Mouse (Mus musculus): ENCODE results near the gene Cd300ld4. TPM values are rescaled to one million over a fixed set of nuclear protein-coding genes. Genes with fewer than 3 reads are reported as not detected.

The Cd300ld4 gene
- total RNA-seq, 2 experiments from 2014 or later: not detected

DNA sequence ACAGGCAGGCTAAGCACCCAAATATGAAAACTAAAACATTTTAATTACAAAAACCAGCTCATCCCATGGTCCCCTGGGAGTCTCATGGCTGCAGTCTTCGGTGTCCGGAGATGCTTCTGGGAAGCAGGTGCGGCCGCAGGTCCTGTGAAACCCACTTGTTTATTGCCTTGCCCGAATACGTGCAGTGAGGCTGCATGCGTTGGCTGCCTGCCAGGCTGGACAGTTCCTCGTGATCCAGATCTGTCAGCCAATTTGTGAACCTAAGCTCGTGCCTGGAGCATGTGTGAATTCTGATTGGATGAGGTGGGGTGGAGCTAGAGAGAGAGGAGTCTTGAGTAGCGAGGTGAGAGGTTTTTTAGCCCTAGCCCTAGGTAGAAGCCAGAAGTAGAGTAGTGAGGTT lies 54.1 kb downstream of the Cd300ld4 start:
- ATAC-seq (replicated peaks; ENCODE audit: poor library complexity, severe bottlenecking): no peak

Other genes with a start within 250 kb of the Cd300ld4 start
- 0.54 TPM in 1 of 2 replicates, not detected in the other for gene Btbd17, start 231.1 kb downstream of the Cd300ld4 start, total RNA-seq (2014; fragmentation: Nextera tagmentation)
- gene Btbd17, start 231.1 kb downstream of the Cd300ld4 start, total RNA-seq (2017): not detected in 2 replicates
- not detected in 2 replicates for gene Gpr142, start 228.1 kb downstream of the Cd300ld4 start, total RNA-seq (2014; fragmentation: Nextera tagmentation)
- gene Gpr142, start 228.1 kb downstream of the Cd300ld4 start, total RNA-seq (2017): not detected in 2 replicates
- not detected in 2 replicates for gene Gprc5c, start 175.9 kb downstream of the Cd300ld4 start, total RNA-seq (2014; fragmentation: Nextera tagmentation)
- not detected in 2 replicates for gene Gprc5c, start 175.9 kb downstream of the Cd300ld4 start, total RNA-seq (2017)
- 11.4 and 12.6 TPM in 2 replicates for gene Cd300a, start 137.0 kb downstream of the Cd300ld4 start, total RNA-seq (2014; fragmentation: Nextera tagmentation)
- gene Cd300a, start 137.0 kb downstream of the Cd300ld4 start, total RNA-seq (2017): 14.3 and 20.8 TPM in 2 replicates
- gene Cd300lb, start 92.6 kb downstream of the Cd300ld4 start, total RNA-seq (2014; fragmentation: Nextera tagmentation): 24.4 and 25.9 TPM in 2 replicates
- gene Cd300lb, start 92.6 kb downstream of the Cd300ld4 start, total RNA-seq (2017): 17.4 and 17.7 TPM in 2 replicates
- not detected in 2 replicates for gene Cd300c, start 57.9 kb downstream of the Cd300ld4 start, total RNA-seq (2014; fragmentation: Nextera tagmentation)
- not detected in 2 replicates for gene Cd300c, start 57.9 kb downstream of the Cd300ld4 start, total RNA-seq (2017)
- not detected in 2 replicates for gene Cd300ld, start 37.1 kb downstream of the Cd300ld4 start, total RNA-seq (2014; fragmentation: Nextera tagmentation)
- 0.10 and 1.2 TPM in 2 replicates for gene Cd300ld, start 37.1 kb downstream of the Cd300ld4 start, total RNA-seq (2017)
- 1.1 and 2.2 TPM in 2 replicates for gene Cd300c2, start 25.1 kb downstream of the Cd300ld4 start, total RNA-seq (2014; fragmentation: Nextera tagmentation)
- 0.60 and 1.3 TPM in 2 replicates for gene Cd300c2, start 25.1 kb downstream of the Cd300ld4 start, total RNA-seq (2017)
- gene Cd300ld2, start 10.8 kb downstream of the Cd300ld4 start, total RNA-seq (2014; fragmentation: Nextera tagmentation): not detected in 2 replicates
- gene Cd300ld2, start 10.8 kb downstream of the Cd300ld4 start, total RNA-seq (2017): not detected in 2 replicates
- gene Cd300ld5, start 10.8 kb upstream of the Cd300ld4 start, total RNA-seq (2014; fragmentation: Nextera tagmentation): not detected in 2 replicates
- not detected in 2 replicates for gene Cd300ld5, start 10.8 kb upstream of the Cd300ld4 start, total RNA-seq (2017)
- gene Cd300ld3, start 21.4 kb upstream of the Cd300ld4 start, total RNA-seq (2014; fragmentation: Nextera tagmentation): not detected in 2 replicates
- not detected in 2 replicates for gene Cd300ld3, start 21.4 kb upstream of the Cd300ld4 start, total RNA-seq (2017)
- not detected in 2 replicates for gene Cd300e, start 35.2 kb upstream of the Cd300ld4 start, total RNA-seq (2014; fragmentation: Nextera tagmentation)
- gene Cd300e, start 35.2 kb upstream of the Cd300ld4 start, total RNA-seq (2017): not detected in 2 replicates
- 6.5 and 15.1 TPM in 2 replicates for gene Rab37, start 64.4 kb upstream of the Cd300ld4 start, total RNA-seq (2014; fragmentation: Nextera tagmentation)
- gene Rab37, start 64.4 kb upstream of the Cd300ld4 start, total RNA-seq (2017): 7.1 and 10.0 TPM in 2 replicates
- not detected in 2 replicates for gene Cd300lf, start 107.0 kb upstream of the Cd300ld4 start, total RNA-seq (2014; fragmentation: Nextera tagmentation)
- 0.46 and 2.8 TPM in 2 replicates for gene Cd300lf, start 107.0 kb upstream of the Cd300ld4 start, total RNA-seq (2017)
- gene Slc9a3r1, start 136.3 kb upstream of the Cd300ld4 start, total RNA-seq (2014; fragmentation: Nextera tagmentation): 37.4 and 55.9 TPM in 2 replicates
- 48.2 and 50.3 TPM in 2 replicates for gene Slc9a3r1, start 136.3 kb upstream of the Cd300ld4 start, total RNA-seq (2017)
- gene Tmem104, start 160.5 kb upstream of the Cd300ld4 start, total RNA-seq (2014; fragmentation: Nextera tagmentation): 11.5 and 12.8 TPM in 2 replicates
- gene Tmem104, start 160.5 kb upstream of the Cd300ld4 start, total RNA-seq (2017): 2.4 and 3.6 TPM in 2 replicates
- 27.1 and 27.5 TPM in 2 replicates for gene Nat9, start 160.8 kb upstream of the Cd300ld4 start, total RNA-seq (2014; fragmentation: Nextera tagmentation)
- gene Nat9, start 160.8 kb upstream of the Cd300ld4 start, total RNA-seq (2017): 21.3 and 28.0 TPM in 2 replicates
- not detected in 2 replicates for gene Grin2c, start 240.2 kb upstream of the Cd300ld4 start, total RNA-seq (2014; fragmentation: Nextera tagmentation)
- not detected in 2 replicates for gene Grin2c, start 240.2 kb upstream of the Cd300ld4 start, total RNA-seq (2017)

Data from granulocyte monocyte progenitor cell, adult 5-6 weeks (primary cell).